Mouse (Mus musculus) bone marrow macrophage, adult 2 months (primary cell): Measurements from ENCODE around the gene Stox2.

ENCODE experiments used
- CTCF ChIP-seq: IDR thresholded peaks from 2 replicates; pipeline ENCODE4 v1.5.1; 2012; ENCODE audit warnings: low read depth, mild to moderate bottlenecking, low read length, moderate library complexity
- POLR2A ChIP-seq: IDR thresholded peaks from 2 replicates; pipeline ENCODE4 v1.6.1; 2012; ENCODE audit warnings: mild to moderate bottlenecking, low read depth, low read length, borderline replicate concordance

DNA sequence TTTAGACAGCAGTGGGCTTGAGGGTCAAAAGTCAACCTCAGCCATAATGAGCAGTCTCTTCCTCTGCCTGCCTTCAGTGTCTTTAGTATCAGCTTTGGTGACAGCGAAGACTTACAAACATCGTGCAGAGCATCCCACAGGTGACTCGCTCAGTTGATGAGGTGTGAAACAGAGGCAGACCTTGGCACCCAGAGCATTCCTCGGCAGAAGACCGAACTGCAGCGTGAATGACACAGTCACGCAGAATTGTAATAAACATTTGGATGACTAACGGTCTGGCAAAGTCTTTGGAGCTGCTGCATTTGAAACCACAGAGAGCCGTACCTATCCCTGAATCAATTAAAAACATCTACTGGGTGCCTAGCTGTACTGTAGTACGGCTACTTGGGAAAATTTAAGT, 225.0 kb downstream of the Stox2 start:
- TF ChIP-seq CTCF = no peak
- no peak for TF ChIP-seq POLR2A
